Mouse (Mus musculus) kidney, adult 2 months (tissue): ENCODE data around the gene Zfp292. TPM values are rescaled to one million over a fixed set of nuclear protein-coding genes. Genes with fewer than 3 reads are reported as not detected.

Experiments
- DNase-seq: peaks from one replicate; pipeline ENCODE4 v3.0.0; 2021
- H3K27ac ChIP-seq: fragments of 200-500 bp; 2 replicates; pipeline ENCODE4 v1.5.1; 2012; ENCODE audit warnings: low read depth, low read length, control low read depth, inconsistent platforms; ENCODE audit not compliant: insufficient read depth
- H3K27me3 ChIP-seq: fragments of 200-500 bp; replicated peaks from 2 replicates; pipeline ENCODE4 v1.6.1; 2012; ENCODE audit warnings: mild to moderate bottlenecking, moderate library complexity, low read length, inconsistent platforms; ENCODE audit not compliant: control insufficient read depth, insufficient read depth
- H3K36me3 ChIP-seq: fragments of 200-500 bp; 2 replicates; pipeline ENCODE4 v1.6.1; 2012; ENCODE audit warnings: mild to moderate bottlenecking, moderate library complexity, low read length, inconsistent platforms; ENCODE audit not compliant: control insufficient read depth, insufficient read depth
- H3K4me1 ChIP-seq: fragments of 200-500 bp; 2 replicates; pipeline ENCODE4 v1.6.1; 2011; ENCODE audit warnings: low read length; ENCODE audit not compliant: control insufficient read depth, insufficient read depth
- H3K4me3 ChIP-seq: fragments of 200-500 bp; 2 replicates; pipeline ENCODE4 v1.5.1; 2011; ENCODE audit warnings: mild to moderate bottlenecking, low read depth, low read length, control low read depth; ENCODE audit not compliant: insufficient read depth
- CTCF ChIP-seq: fragments of 200-500 bp; conservative IDR thresholded peaks from 2 replicates; pipeline ENCODE4 v1.5.1; 2011; ENCODE audit warnings: low read depth, mild to moderate bottlenecking, control low read depth, low read length, moderate library complexity, mixed read lengths; ENCODE audit not compliant: insufficient read depth, insufficient read length
- POLR2A ChIP-seq: fragments of 200-500 bp; IDR thresholded peaks from one replicate; pipeline ENCODE4 v1.6.1; 2011; ENCODE audit warnings: low read depth, low read length, control low read depth
- WGBS: fragments of 180-500 bp; shearing (Covaris S2); methylation state at CpG from one replicate; pipeline ENCODE4 v1.1.7; 2018; 5-methylcytosine and 5-hydroxymethylcytosine counted together
- polyA plus RNA-seq: library from polyadenylated mRNA; depleted of rRNA; stranded (reverse); fragments of >200 nt; gene quantifications from 2 replicates; pipeline ENCODE4 v1.2.3, GENCODE M21; 2012

The Zfp292 gene
- polyA plus RNA-seq, 1 experiment = 1.9 TPM

GRCm38 (mm10) chr4:34882291-34882769, 430 bp downstream of the Zfp292 start:
- H3K27ac ChIP-seq = peak overlapping the region; percentile 87
- H3K27me3 ChIP-seq = no peaks in the 10 kb centered on the region; the same call in 1 of the 2 replicates
- no peaks in the 10 kb centered on the region for H3K36me3 ChIP-seq
- no peaks in the 10 kb centered on the region; the same call in 1 of the 2 replicates for H3K4me1 ChIP-seq
- peak overlapping the region; percentile 69 for H3K4me3 ChIP-seq
- no peak for TF ChIP-seq CTCF
- TF ChIP-seq POLR2A = no peak
- DNase-seq = no peak
- WGBS = under 1% methylated on average over 58 of the region's 58 CpGs

DNA sequence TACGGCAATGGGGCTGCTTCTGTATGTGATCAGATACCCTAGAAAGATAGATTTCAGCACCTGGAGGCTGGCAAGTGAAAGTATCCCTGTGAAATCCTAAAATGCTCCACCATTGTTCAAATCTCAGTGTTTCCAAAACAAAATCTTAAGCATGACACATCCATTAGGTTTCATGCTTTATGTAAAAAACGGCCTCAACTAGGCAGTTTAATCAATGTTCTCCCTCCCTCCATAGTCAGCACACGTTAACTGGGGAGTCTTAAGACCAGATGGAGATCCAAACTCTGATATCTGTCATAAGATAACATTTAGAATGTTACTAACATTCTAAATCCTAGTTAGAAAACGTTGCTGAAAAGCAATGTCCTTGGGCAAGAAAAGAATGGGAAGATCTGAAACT, 909 bp downstream of the Zfp292 start:
- no peak for DNase-seq
- TF ChIP-seq CTCF = no peak
- no peak for TF ChIP-seq POLR2A
- Histone ChIP-seq H3K27me3 (no peaks in the 10 kb centered on the region; the same call in 1 of the 2 replicates), H3K36me3 (no peaks in the 10 kb centered on the region), H3K4me3 (peak overlapping the region; percentile 69), H3K4me1 (no peaks in the 10 kb centered on the region; the same call in 1 of the 2 replicates), H3K27ac (no peak overlapping the region)
- WGBS = 8% methylated on average over 4 of the region's 4 CpGs

GRCm38 (mm10) chr4:34880921-34881650, 1.7 kb downstream of the Zfp292 start:
- TF ChIP-seq POLR2A (no peak), CTCF (no peak)
- no peaks in the 10 kb centered on the region for H3K36me3 ChIP-seq
- H3K27me3 ChIP-seq = no peaks in the 10 kb centered on the region
- no peaks in the 10 kb centered on the region; the same call in 1 of the 2 replicates for H3K4me1 ChIP-seq
- no peak for DNase-seq
- 79% methylated on average over 10 of the region's 10 CpGs for WGBS
- no peak overlapping the region for H3K4me3 ChIP-seq
- no peak overlapping the region for H3K27ac ChIP-seq

GRCm38 (mm10) chr4:34874234-34874633, 8.5 kb downstream of the Zfp292 start:
- Histone ChIP-seq H3K27ac (no peak overlapping the region), H3K4me1 (peaks cover 9% of the 10 kb centered on the region), H3K27me3 (no peaks in the 10 kb centered on the region), H3K4me3 (no peak overlapping the region), H3K36me3 (no peaks in the 10 kb centered on the region)
- TF ChIP-seq POLR2A (no peak), CTCF (no peak)
- DNase-seq = no peak
- 58% methylated on average over 1 of the region's 1 CpGs for WGBS

DNA sequence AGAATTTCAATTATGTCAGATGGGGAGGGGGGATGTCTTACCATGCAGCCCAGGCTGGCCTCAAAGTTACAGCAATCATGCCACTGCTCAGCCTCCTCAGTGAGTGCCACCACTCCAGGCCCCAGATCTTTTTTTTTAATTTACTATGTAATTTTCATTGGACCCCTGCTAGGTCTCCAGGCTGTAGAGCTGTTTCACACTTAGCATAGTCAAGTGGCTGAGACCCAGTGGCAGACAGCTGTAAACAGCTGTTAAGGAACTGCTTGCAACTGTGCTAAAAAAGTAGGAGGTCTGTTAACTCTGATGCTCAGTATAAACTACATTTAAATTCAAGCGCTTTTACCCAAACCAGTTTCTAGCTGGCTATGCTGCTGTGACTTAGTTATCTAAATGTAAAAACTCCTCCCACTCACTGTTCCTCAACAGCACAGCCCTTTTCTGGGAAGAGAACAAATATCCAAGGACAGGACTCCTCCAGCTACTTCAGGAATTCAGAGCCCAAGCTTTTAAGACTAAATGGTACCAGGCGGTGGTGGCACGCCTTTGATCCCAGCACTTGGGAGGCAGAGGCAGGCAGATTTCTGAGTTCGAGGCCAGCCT, 9.8 kb downstream of the Zfp292 start:
- Histone ChIP-seq H3K36me3 (no peaks in the 10 kb centered on the region), H3K4me1 (peaks cover 14% of the 10 kb centered on the region), H3K4me3 (no peak overlapping the region), H3K27ac (no peak overlapping the region), H3K27me3 (no peaks in the 10 kb centered on the region)
- TF ChIP-seq CTCF = no peak
- TF ChIP-seq POLR2A = no peak
- WGBS = 93% methylated on average over 4 of the region's 4 CpGs
- no peak for DNase-seq

DNA sequence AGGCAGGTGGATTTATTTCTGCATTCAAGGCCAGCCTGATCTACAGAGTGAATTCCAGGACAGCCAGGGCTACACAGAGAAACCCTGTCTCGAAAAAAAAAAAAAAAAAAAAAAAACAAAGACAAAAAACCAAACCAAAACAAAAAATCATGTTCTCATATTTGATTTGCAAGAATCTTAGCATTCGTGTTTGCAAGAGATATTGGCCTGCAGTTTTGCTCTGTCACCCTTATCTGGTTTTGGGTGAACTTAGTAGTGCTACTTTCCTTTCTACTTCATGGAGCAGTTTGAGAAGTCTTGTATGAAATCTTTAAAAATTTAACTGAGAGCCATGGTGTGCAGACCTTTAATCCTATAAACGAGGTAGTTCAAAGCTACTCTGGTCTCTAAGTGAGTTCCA, 12.9 kb downstream of the Zfp292 start:
- DNase-seq = no peak
- 73% methylated on average over 3 of the region's 3 CpGs for WGBS
- H3K27ac ChIP-seq = no peak overlapping the region
- no peak overlapping the region for H3K4me3 ChIP-seq
- H3K36me3 ChIP-seq = no peaks in the 10 kb centered on the region
- TF ChIP-seq POLR2A (no peak), CTCF (no peak)
- H3K4me1 ChIP-seq = peaks cover 21% of the 10 kb centered on the region
- H3K27me3 ChIP-seq = no peaks in the 10 kb centered on the region

DNA sequence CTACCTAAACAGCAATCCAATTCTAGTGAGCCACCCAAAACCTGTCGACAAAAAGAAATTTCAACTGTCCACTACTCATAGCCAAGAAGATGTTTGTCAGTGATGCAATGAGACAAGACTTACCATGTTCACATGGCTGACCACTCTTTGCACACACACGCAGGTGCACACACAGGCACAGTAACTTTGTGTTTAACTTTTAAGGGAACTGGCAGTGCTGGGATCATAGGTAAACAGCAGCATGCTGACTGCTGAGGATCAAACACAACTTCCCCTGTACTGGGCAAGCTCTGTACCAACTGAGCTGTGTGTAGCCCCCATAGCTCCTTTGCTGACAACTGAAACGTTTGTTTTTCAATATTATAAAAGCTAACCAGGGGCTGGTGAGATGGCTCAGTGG, 21.3 kb downstream of the Zfp292 start:
- no peak for DNase-seq
- 74% methylated on average over 3 of the region's 3 CpGs for WGBS
- H3K27me3 ChIP-seq = no peaks in the 10 kb centered on the region
- no peak overlapping the region for H3K4me3 ChIP-seq
- no peak overlapping the region for H3K27ac ChIP-seq
- H3K4me1 ChIP-seq = peaks cover 2% of the 10 kb centered on the region
- TF ChIP-seq POLR2A (no peak), CTCF (no peak)
- H3K36me3 ChIP-seq = no peaks in the 10 kb centered on the region
